Mouse (Mus musculus) C2C12 (cell line): ENCODE results near the gene Tarbp2.

ENCODE experiments used
- CTCF ChIP-seq: IDR thresholded peaks from one replicate; pipeline ENCODE4 v1.5.1; 2011; ENCODE audit not compliant: control insufficient read depth, insufficient read depth, insufficient read length
- FOSL1 ChIP-seq: IDR thresholded peaks from one replicate; pipeline ENCODE4 v1.8.0; 2011; ENCODE audit warnings: mild to moderate bottlenecking, low read length; ENCODE audit not compliant: poor library complexity, insufficient read depth, severe bottlenecking

GRCm38 (mm10) chr15:102501084-102501814, 16.7 kb upstream of the Tarbp2 start:
- no peak for TF ChIP-seq CTCF
- no peak for TF ChIP-seq FOSL1
